22 mouse cellular contexts compared by ENCODE assay signal in the genomic region with DNA sequence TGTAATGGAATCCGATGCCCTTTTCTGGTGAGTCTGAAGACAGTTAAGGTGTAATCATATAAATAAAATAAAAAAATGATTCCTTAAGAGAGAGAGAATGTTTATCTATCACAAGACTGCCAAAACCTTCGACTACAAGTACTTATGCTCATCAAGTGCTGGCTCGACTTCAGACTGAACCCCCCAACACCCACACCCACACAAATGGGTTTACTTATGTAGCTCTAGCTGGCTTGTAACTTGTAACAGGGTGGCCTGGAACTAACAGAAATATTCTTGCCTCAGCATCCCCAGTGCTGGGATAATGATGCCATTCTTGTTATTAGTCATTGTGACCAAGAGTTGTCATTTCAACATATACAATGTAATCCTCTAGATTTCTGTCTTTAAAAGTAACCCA.
"Had no signal": no experiment of that assay in that cellular context is flagged by ENCODE, and none has a peak within 500 bp of the region (broad histone marks: within the 10 kb centered on the region; RNA-seq: fewer than 3 reads in every experiment).

No protein-coding gene starts in this region.

- H3K36me3 ChIP-seq: heart, embryonic 10.5 days; heart, embryonic 12.5 days; hindbrain, embryonic 13.5 days; hindbrain, embryonic 15.5 days; limb, embryonic 10.5 days; limb, embryonic 12.5 days; liver, embryonic 13.5 days; liver, embryonic 15.5 days had no signal

- H3K9me3 ChIP-seq: heart, embryonic 10.5 days; heart, embryonic 12.5 days; hindbrain, embryonic 13.5 days; hindbrain, embryonic 15.5 days; limb, embryonic 10.5 days; limb, embryonic 12.5 days; liver, embryonic 13.5 days; liver, embryonic 15.5 days had no signal

- H3K9ac ChIP-seq: heart, embryonic 12.5 days; hindbrain, embryonic 13.5 days; hindbrain, embryonic 15.5 days; limb, embryonic 12.5 days; liver, embryonic 13.5 days; liver, embryonic 15.5 days had no signal

- DNase-seq: gastrocnemius, adult 2 months; gastrocnemius, postnatal 10 days; gastrocnemius, postnatal 25 days; heart, adult 18-20 months; heart, postnatal 10 days; kidney, adult 18-20 months; kidney, adult 8-10 months; kidney, postnatal 10 days; kidney, postnatal 25 days; kidney, postnatal 4 days; liver; liver, embryonic 13.5 days had no signal

- H3K27ac ChIP-seq: gastrocnemius, adult 2 months; heart, embryonic 10.5 days; hindbrain, embryonic 13.5 days; hindbrain, embryonic 15.5 days; hindbrain, postnatal 0 days; layer of hippocampus, adult 2 months; left cerebral cortex, adult 2 months; limb, embryonic 10.5 days; limb, embryonic 12.5 days; liver, embryonic 13.5 days; liver, embryonic 15.5 days had no signal

- H3K4me3 ChIP-seq: gastrocnemius, adult 2 months; heart, embryonic 10.5 days; heart, embryonic 12.5 days; hindbrain, embryonic 13.5 days; hindbrain, embryonic 15.5 days; layer of hippocampus, adult 2 months; left cerebral cortex, adult 2 months; limb, embryonic 10.5 days; limb, embryonic 12.5 days; liver, embryonic 13.5 days; liver, embryonic 15.5 days had no signal

- H3K4me1 ChIP-seq: heart, embryonic 10.5 days; heart, embryonic 12.5 days; hindbrain, embryonic 13.5 days; hindbrain, embryonic 15.5 days; liver, embryonic 13.5 days; liver, embryonic 15.5 days had no signal

- H3K27me3 ChIP-seq: heart, embryonic 12.5 days; hindbrain, embryonic 13.5 days; hindbrain, embryonic 15.5 days; limb, embryonic 12.5 days; liver, embryonic 13.5 days; liver, embryonic 15.5 days had no signal
